Mouse (Mus musculus) inflammation-experienced regulatory T-cells, adult 6 months (primary cell): ENCODE results near the gene Ddr2. TPM values are rescaled to one million over a fixed set of nuclear protein-coding genes. Genes with fewer than 3 reads are reported as not detected.

Experiments used
- ATAC-seq: one replicate; pipeline ENCODE4 v1.8.0; 2017
- polyA plus RNA-seq, 3 experiments: library from polyadenylated mRNA; unstranded; fragments of 100-300 nt; shearing (Covaris generic); gene quantifications; one replicate each; pipeline ENCODE4 v1.2.1; 2017

Ddr2 gene
- polyA plus RNA-seq, 3 experiments from 2014 or later = 0.04 to 0.07 TPM; not detected in 1

GRCm38 (mm10) chr1:169946004-169946403 is 164.6 kb downstream of the Ddr2 start:
- no peak for ATAC-seq

GRCm38 (mm10) chr1:169939345-169939744 is 171.2 kb downstream of the Ddr2 start:
- ATAC-seq = peak; percentile 43

- ATAC-seq = no peak
Observed at GRCm38 (mm10) chr1:169934005-169934725, 176.4 kb downstream of the Ddr2 start.

GRCm38 (mm10) chr1:169932122-169932746 is 178.3 kb downstream of the Ddr2 start:
- ATAC-seq = no peak

- no peak for ATAC-seq
Observed at GRCm38 (mm10) chr1:169931698-169932097, 178.9 kb downstream of the Ddr2 start.

GRCm38 (mm10) chr1:169928454-169928971 is 182.0 kb downstream of the Ddr2 start, which contains the start of gene Ccdc190:
Gene Ccdc190, plus strand, starts transcription at chr1:169928648.
- ATAC-seq = no peak

- ATAC-seq = no peak
Observed at GRCm38 (mm10) chr1:169927753-169928369, 182.7 kb downstream of the Ddr2 start.

GRCm38 (mm10) chr1:169924567-169924966 is 186.0 kb downstream of the Ddr2 start:
- no peak for ATAC-seq

Other genes starting within 250 kb of the Ddr2 start
- not detected for gene Ccdc190, start 182.1 kb downstream of the Ddr2 start, polyA plus RNA-seq
- gene Hsd17b7, start 141.5 kb downstream of the Ddr2 start, polyA plus RNA-seq = 10 to 100 TPM in 1 of 3 experiments, 1 to 10 TPM in 2; 7.9 to 11.0 (median 9.6) TPM
- gene Uap1, start 64.2 kb upstream of the Ddr2 start, polyA plus RNA-seq = 10 to 100 TPM; 10.6 to 22.9 (median 14.7) TPM
- 10 to 100 TPM; 12.3 to 14.1 (median 12.8) TPM for gene Uhmk1, start 104.6 kb upstream of the Ddr2 start, polyA plus RNA-seq
- not detected for gene Sh2d1b2, start 122.0 kb upstream of the Ddr2 start, polyA plus RNA-seq
- not detected for gene Sh2d1b1, start 166.6 kb upstream of the Ddr2 start, polyA plus RNA-seq
- not detected for gene Gm7694, start 195.6 kb upstream of the Ddr2 start, polyA plus RNA-seq
- gene Spata46, start 198.0 kb upstream of the Ddr2 start, polyA plus RNA-seq = not detected